Mouse (Mus musculus) adrenal gland, adult 8-10 months (tissue): ENCODE data around the gene Vars. TPM values are rescaled to one million over a fixed set of nuclear protein-coding genes. Genes with fewer than 3 reads are reported as not detected.
A peak's percentile ranks its signal among the peaks of the same experiment; 100 is the strongest.

ENCODE experiments used
- DNase-seq: peaks from one replicate; pipeline ENCODE4 v3.0.0; 2022
- total RNA-seq, 4 experiments: library from RNA; stranded (reverse); gene quantifications; 2 replicates each; pipeline ENCODE4 v1.2.4; 2022

Gene Vars
- total RNA-seq, 4 experiments from 2014 or later, result 57.9 to 76.0 (median 67.7) TPM

GRCm38 (mm10) chr17:35049561-35050016 lies 48.8 kb downstream of the Vars start, which contains the start of gene Clic1:
Gene Clic1, plus strand, starts transcription at chr17:35049966.
- DNase-seq, result peak; percentile 38

DNA sequence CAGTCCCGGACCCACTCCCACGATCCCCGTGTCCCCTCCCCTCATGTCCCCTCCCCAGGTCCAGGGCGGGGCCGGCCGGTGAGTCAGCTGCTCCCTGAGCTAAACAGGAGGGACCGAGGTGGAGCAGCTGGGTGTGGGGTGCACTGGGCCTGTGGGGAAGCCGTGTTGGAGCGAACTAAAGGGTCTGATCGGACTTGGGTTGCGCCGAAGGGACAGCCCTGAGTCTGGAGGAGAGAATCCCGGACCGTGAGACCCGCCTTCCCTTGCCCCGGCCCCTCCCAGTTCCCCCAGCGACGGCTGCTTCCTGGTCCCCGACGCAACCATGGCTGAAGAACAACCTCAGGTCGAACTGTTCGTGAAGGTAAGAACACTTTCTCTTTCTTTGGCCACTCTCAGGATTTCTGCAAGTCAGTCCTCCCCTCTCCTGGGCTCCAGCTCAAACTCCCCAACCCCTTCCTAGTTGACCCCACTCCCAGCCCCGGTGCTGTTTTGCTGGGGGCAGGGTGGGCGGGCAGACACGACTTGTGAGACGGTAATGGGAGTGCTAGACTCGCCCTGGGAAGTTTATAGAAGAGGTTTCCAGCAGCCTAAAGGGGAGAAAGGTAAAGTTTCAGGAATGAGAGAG lies 49.5 kb downstream of the Vars start:
- DNase-seq, result peak; percentile 49

- DNase-seq, result peak; percentile 82
Observed at GRCm38 (mm10) chr17:35051156-35052086, 50.6 kb downstream of the Vars start.

- no peak for DNase-seq
Observed at GRCm38 (mm10) chr17:35052271-35052798, 51.5 kb downstream of the Vars start.

- no peak for DNase-seq
Observed at GRCm38 (mm10) chr17:35055691-35056495, 55.1 kb downstream of the Vars start.

- DNase-seq, result no peak
Observed at GRCm38 (mm10) chr17:35057090-35057489, 56.3 kb downstream of the Vars start.

GRCm38 (mm10) chr17:35058316-35058715 lies 57.5 kb downstream of the Vars start:
- DNase-seq, result no peak

- peak; percentile 75 for DNase-seq
Observed at GRCm38 (mm10) chr17:35058911-35059892, 58.4 kb downstream of the Vars start, which contains the start of gene Ddah2. Gene Ddah2, plus strand, starts transcription at chr17:35059035.

DNA sequence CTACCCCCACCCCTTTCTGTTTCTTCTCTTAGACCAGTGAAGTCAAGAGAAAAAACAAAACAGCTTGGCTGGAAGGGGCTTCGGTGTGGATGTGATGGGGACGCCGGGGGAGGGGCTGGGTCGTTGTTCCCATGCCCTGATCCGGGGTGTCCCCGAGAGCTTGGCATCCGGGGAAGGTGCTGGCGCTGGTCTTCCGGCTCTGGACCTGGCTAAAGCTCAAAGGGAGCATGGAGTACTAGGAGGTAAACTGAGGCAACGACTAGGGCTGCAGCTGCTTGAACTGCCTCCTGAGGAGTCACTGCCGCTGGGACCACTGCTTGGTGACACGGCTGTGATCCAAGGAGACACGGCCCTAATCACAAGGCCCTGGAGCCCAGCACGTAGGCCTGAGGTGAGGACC lies 59.3 kb downstream of the Vars start:
- no peak for DNase-seq

- DNase-seq, result no peak
Observed at GRCm38 (mm10) chr17:35060737-35061297, 60.0 kb downstream of the Vars start.

DNA sequence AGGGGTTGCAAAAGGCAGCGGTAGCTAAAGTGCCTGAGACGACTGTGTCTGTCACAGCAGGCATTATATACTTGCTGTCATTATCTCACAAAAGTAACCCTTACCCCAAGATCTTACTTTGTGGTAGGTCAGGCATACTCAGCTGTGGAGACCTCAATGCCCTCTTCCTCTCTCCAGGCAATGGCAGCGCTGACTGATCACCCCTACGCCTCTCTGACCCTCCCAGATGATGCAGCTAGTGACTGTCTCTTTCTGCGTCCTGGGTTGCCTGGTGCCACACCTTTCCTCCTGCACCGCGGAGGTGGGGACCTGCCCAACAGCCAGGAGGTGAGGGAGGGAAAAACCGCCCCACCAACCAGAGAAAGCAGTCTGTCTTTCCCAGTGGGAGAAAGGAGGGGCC lies 60.5 kb downstream of the Vars start:
- no peak for DNase-seq

GRCm38 (mm10) chr17:35063466-35063865 lies 62.7 kb downstream of the Vars start:
- no peak for DNase-seq

DNA sequence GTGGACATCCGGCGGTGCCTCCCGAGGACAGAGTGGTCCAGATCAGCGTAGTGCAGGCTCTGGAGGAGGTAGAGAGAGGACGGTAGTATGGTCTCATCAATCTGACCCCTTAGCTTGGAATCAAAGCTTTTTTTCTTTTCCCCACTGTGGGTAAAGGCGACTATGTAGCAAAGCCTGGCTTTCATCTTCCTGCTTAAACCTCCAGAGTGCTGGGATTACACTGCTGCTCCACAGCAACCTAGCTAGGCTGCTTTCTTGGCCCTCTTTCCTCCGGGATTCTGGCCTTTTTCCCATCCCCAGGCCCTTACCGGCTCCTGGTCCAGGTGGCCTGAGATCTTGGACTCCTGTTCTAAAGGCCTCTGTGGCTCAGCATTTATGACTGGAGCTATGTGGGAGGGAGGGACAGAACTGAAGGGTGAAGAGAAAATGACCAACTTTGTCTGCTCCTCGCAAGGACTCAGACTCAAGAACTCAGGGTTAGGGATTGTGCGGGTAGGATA lies 63.6 kb downstream of the Vars start:
- DNase-seq, result no peak

DNA sequence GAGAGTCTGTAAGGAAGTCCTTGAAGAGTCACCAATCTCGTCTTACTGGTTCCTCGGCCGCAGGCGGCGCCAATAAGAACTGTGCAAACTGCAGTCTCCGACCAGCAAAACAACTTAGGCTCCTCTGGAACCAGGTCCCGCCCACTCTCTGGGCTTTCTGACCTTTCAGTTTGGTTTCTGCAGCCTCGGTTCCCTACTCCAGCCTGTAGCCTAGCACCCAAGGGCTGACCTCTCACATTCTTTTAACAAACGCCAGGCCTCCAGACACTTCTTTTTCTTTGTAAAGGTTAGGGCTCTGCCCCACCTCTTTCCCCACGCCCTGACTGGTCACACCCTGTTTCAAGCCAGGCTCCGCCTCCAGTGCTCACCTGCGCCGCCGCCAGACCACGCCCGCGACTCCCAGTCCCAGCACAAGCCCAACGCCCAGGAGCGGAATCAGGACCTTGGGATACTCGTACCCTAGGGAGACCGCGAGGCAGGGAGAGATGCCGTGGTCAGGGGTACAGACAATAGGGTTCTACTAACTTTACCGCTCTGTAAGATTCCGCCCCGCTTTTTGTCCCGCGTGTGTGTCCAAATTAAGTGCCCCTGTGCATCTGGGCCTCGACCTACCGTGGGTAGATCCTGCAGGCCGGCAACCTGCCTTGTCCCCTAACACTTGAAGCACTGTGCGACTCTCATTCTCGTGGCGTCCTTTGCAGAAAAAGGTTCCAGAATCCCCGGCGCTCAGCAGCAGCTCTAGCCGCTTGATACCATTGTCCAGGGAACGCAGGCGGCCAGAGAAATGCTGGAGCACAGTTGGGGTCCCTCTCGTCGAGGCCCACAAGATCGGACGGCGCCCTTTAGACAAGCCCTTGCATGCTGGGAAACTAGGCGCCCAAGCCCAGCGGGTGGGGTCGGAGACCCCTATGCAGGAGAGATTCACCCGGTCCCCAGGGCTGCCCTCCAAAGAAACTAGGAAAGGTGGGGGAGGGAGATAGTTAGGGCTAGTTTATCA lies 64.5 kb downstream of the Vars start, which contains the start of gene Ly6g6c:
Gene Ly6g6c (plus strand): TSS at position 438 of the 997 bp plus-strand sequence.
- no peak for DNase-seq

Other genes starting within 250 kb of the Vars start
- over 10,000 TPM in 2 of 4 experiments, 1,000 to 10,000 TPM in 2; 6,868 to 18,233 (median 12,184) TPM for gene Cyp21a1, start 196.4 kb upstream of the Vars start, total RNA-seq
- gene Stk19, start 164.0 kb upstream of the Vars start, total RNA-seq, result 10 to 100 TPM; 43.2 to 75.9 (median 64.6) TPM
- gene Dxo, start 164.0 kb upstream of the Vars start, total RNA-seq, result 10 to 100 TPM; 48.2 to 76.5 (median 67.0) TPM
- 10 to 100 TPM; 67.2 to 85.0 (median 83.5) TPM for gene Skiv2l, start 150.8 kb upstream of the Vars start, total RNA-seq
- gene Nelfe, start 150.6 kb upstream of the Vars start, total RNA-seq, result 10 to 100 TPM; 41.7 to 59.8 (median 53.8) TPM
- 10 to 100 TPM in 3 of 4 experiments, 1 to 10 TPM in 1; 9.5 to 29.5 (median 17.1) TPM for gene Cfb, start 138.5 kb upstream of the Vars start, total RNA-seq
- gene Zbtb12, start 121.5 kb upstream of the Vars start, total RNA-seq, result 10 to 100 TPM; 15.0 to 21.0 (median 18.0) TPM
- gene Gm20547, start 118.9 kb upstream of the Vars start, total RNA-seq, result under 1 TPM in 1 of 4 experiments, not detected in 3; 0.89 TPM
- gene C2, start 102.7 kb upstream of the Vars start, total RNA-seq, result 100 to 1,000 TPM in 3 of 4 experiments, 10 to 100 TPM in 1; 86.8 to 164 (median 129) TPM
- gene Ehmt2, start 102.5 kb upstream of the Vars start, total RNA-seq, result 100 to 1,000 TPM; 148 to 179 (median 173) TPM
- gene Slc44a4, start 86.5 kb upstream of the Vars start, total RNA-seq, result 1 to 10 TPM in 2 of 4 experiments, under 1 TPM in 2; 0.73 to 1.8 (median 1.1) TPM
- 10 to 100 TPM; 27.3 to 39.4 (median 28.1) TPM for gene Neu1, start 69.7 kb upstream of the Vars start, total RNA-seq
- gene Hspa1b, start 41.7 kb upstream of the Vars start, total RNA-seq, result 100 to 1,000 TPM in 1 of 4 experiments, 10 to 100 TPM in 3; 24.5 to 115 (median 36.0) TPM
- under 1 TPM in 1 of 4 experiments, not detected in 3; 0.73 TPM for gene Gm20481, start 31.1 kb upstream of the Vars start, total RNA-seq
- 10 to 100 TPM; 11.9 to 35.8 (median 14.4) TPM for gene Hspa1a, start 28.8 kb upstream of the Vars start, total RNA-seq
- gene Hspa1l, start 28.3 kb upstream of the Vars start, total RNA-seq, result under 1 TPM; 0.14 to 0.25 (median 0.17) TPM
- 10 to 100 TPM; 28.2 to 35.4 (median 30.1) TPM for gene Lsm2, start 19.1 kb upstream of the Vars start, total RNA-seq
- gene Vwa7, start 15.6 kb downstream of the Vars start, total RNA-seq, result 1 to 10 TPM in 2 of 4 experiments, under 1 TPM in 2; 0.75 to 1.8 (median 1.2) TPM
- gene Sapcd1, start 27.0 kb downstream of the Vars start, total RNA-seq, result 1 to 10 TPM in 2 of 4 experiments, under 1 TPM in 2; 0.91 to 2.8 (median 0.99) TPM
- gene Msh5, start 45.8 kb downstream of the Vars start, total RNA-seq, result 1 to 10 TPM in 3 of 4 experiments, under 1 TPM in 1; 0.73 to 4.0 (median 2.2) TPM
- 100 to 1,000 TPM in 2 of 4 experiments, 10 to 100 TPM in 2; 83.2 to 134 (median 113) TPM for gene Clic1, start 49.0 kb downstream of the Vars start, total RNA-seq
- gene Ddah2, start 58.0 kb downstream of the Vars start, total RNA-seq, result 10 to 100 TPM; 12.4 to 29.5 (median 21.6) TPM
- gene Ly6g6c, start 64.4 kb downstream of the Vars start, total RNA-seq, result not detected
- not detected for gene Mpig6b, start 65.2 kb downstream of the Vars start, total RNA-seq
- not detected for gene Ly6g6e, start 75.9 kb downstream of the Vars start, total RNA-seq
- gene Ly6g6d, start 77.1 kb downstream of the Vars start, total RNA-seq, result under 1 TPM in 2 of 4 experiments, not detected in 2; 0.46 to 0.68 TPM
- gene Ly6g6f, start 84.6 kb downstream of the Vars start, total RNA-seq, result not detected
- gene Abhd16a, start 88.3 kb downstream of the Vars start, total RNA-seq, result 100 to 1,000 TPM in 2 of 4 experiments, 10 to 100 TPM in 2; 79.4 to 124 (median 103) TPM
- gene Ly6g5c, start 107.3 kb downstream of the Vars start, total RNA-seq, result not detected
- gene Ly6g5b, start 114.4 kb downstream of the Vars start, total RNA-seq, result under 1 TPM in 3 of 4 experiments, not detected in 1; 0.38 to 0.91 (median 0.40) TPM
- gene Gpank1, start 120.5 kb downstream of the Vars start, total RNA-seq, result 10 to 100 TPM; 12.6 to 17.9 (median 14.5) TPM
- gene Csnk2b, start 121.1 kb downstream of the Vars start, total RNA-seq, result 100 to 1,000 TPM; 196 to 224 (median 222) TPM
- gene D17H6S53E, start 125.4 kb downstream of the Vars start, total RNA-seq, result 10 to 100 TPM; 29.3 to 41.2 (median 39.6) TPM
- gene Apom, start 131.1 kb downstream of the Vars start, total RNA-seq, result under 1 TPM in 2 of 4 experiments, not detected in 2; 0.28 to 0.32 TPM
- gene Bag6, start 134.2 kb downstream of the Vars start, total RNA-seq, result 100 to 1,000 TPM; 354 to 477 (median 417) TPM
- 100 to 1,000 TPM; 241 to 340 (median 274) TPM for gene Prrc2a, start 163.9 kb downstream of the Vars start, total RNA-seq
- 10 to 100 TPM in 2 of 4 experiments, 1 to 10 TPM in 2; 5.5 to 14.5 (median 10.5) TPM for gene Aif1, start 175.1 kb downstream of the Vars start, total RNA-seq
- gene Lst1, start 187.5 kb downstream of the Vars start, total RNA-seq, result 10 to 100 TPM in 1 of 4 experiments, 1 to 10 TPM in 3; 4.7 to 11.3 (median 8.2) TPM
- gene Ltb, start 193.5 kb downstream of the Vars start, total RNA-seq, result 10 to 100 TPM in 1 of 4 experiments, 1 to 10 TPM in 3; 1.3 to 10.3 (median 4.5) TPM
- gene Tnf, start 201.0 kb downstream of the Vars start, total RNA-seq, result 1 to 10 TPM in 2 of 4 experiments, under 1 TPM in 2; 0.56 to 2.2 (median 0.89) TPM
- 1 to 10 TPM in 1 of 4 experiments, under 1 TPM in 3; 0.28 to 1.1 (median 0.63) TPM for gene Lta, start 204.4 kb downstream of the Vars start, total RNA-seq
- gene Gm16181, start 219.8 kb downstream of the Vars start, total RNA-seq, result not detected
- gene Atp6v1g2, start 232.7 kb downstream of the Vars start, total RNA-seq, result 10 to 100 TPM in 1 of 4 experiments, 1 to 10 TPM in 3; 5.5 to 12.1 (median 7.4) TPM
- gene Nfkbil1, start 234.8 kb downstream of the Vars start, total RNA-seq, result 10 to 100 TPM; 17.4 to 20.2 (median 19.8) TPM
- 100 to 1,000 TPM; 181 to 239 (median 202) TPM for gene Ddx39b, start 240.8 kb downstream of the Vars start, total RNA-seq